Mouse (Mus musculus) neural tube, embryonic 13.5 days (tissue): ENCODE results near the gene Cd22. TPM values are rescaled to one million over a fixed set of nuclear protein-coding genes. Genes with fewer than 3 reads are reported as not detected.

Experiments used
- ATAC-seq: fragments of 200-750 bp; cut with Nextera tagmentation; 2 replicates; pipeline ENCODE4 v1.8.0; 2017; ENCODE audit warnings: low read depth, mild to moderate bottlenecking, moderate TSS enrichment, moderate library complexity
- H3K27ac ChIP-seq: fragments of 300-500 bp; sonication (generic); replicated peaks from 2 replicates; pipeline ENCODE4 v1.5.1; 2015; ENCODE audit warnings: moderate library complexity, mild to moderate bottlenecking, inconsistent platforms
- H3K27me3 ChIP-seq: fragments of 300-500 bp; sonication (generic); 2 replicates; pipeline ENCODE4 v1.6.1; 2015; ENCODE audit warnings: mild to moderate bottlenecking, inconsistent platforms
- H3K36me3 ChIP-seq: fragments of 300-500 bp; sonication (generic); 2 replicates; pipeline ENCODE4 v1.6.1; 2015; ENCODE audit warnings: mild to moderate bottlenecking, inconsistent platforms
- H3K4me1 ChIP-seq: fragments of 300-500 bp; sonication (generic); replicated peaks from 2 replicates; pipeline ENCODE4 v1.6.1; 2015; ENCODE audit warnings: inconsistent platforms
- H3K4me2 ChIP-seq: fragments of 300-500 bp; sonication (generic); 2 replicates; pipeline ENCODE4 v1.6.1; 2015; ENCODE audit warnings: inconsistent platforms, mild to moderate bottlenecking, moderate library complexity
- H3K4me3 ChIP-seq: fragments of 300-500 bp; sonication (generic); 2 replicates; pipeline ENCODE4 v1.5.1; 2015; ENCODE audit warnings: mild to moderate bottlenecking, inconsistent platforms
- H3K9ac ChIP-seq: fragments of 300-500 bp; sonication (generic); 2 replicates; pipeline ENCODE4 v1.6.1; 2015; ENCODE audit warnings: moderate library complexity, mild to moderate bottlenecking, inconsistent platforms
- H3K9me3 ChIP-seq: fragments of 300-500 bp; sonication (generic); 2 replicates; pipeline ENCODE4 v1.6.1; 2016; ENCODE audit warnings: inconsistent platforms
- WGBS: fragments of 180-500 bp; shearing (Covaris S2); methylation state at CpG from one replicate; pipeline ENCODE4 v1.1.7; 2015; 5-methylcytosine and 5-hydroxymethylcytosine counted together
- polyA plus RNA-seq: library from polyadenylated mRNA; unstranded; fragments of >200 nt; fragmentation: Nextera tagmentation; extraction: Ambion mirVana; gene quantifications from 2 replicates; pipeline ENCODE4 v1.2.1, GENCODE M21; 2015

Cd22 gene
- polyA plus RNA-seq, 1 experiment from 2014 or later: 0.43 TPM

GRCm38 (mm10) chr7:30895217-30895616, 15.1 kb upstream of the Cd22 start:
- H3K4me2 ChIP-seq: no peak overlapping the region
- no peaks in the 10 kb centered on the region for H3K36me3 ChIP-seq
- no peak overlapping the region for H3K9ac ChIP-seq

GRCm38 (mm10) chr7:30892515-30892914, 12.4 kb upstream of the Cd22 start:
- Histone ChIP-seq H3K4me1 (no peaks in the 10 kb centered on the region), H3K9ac (no peak overlapping the region), H3K4me3 (no peak overlapping the region), H3K27ac (no peak overlapping the region), H3K9me3 (no peaks in the 10 kb centered on the region), H3K4me2 (no peak overlapping the region), H3K36me3 (no peaks in the 10 kb centered on the region), H3K27me3 (no peaks in the 10 kb centered on the region)
- no peak for ATAC-seq
- 67% methylated on average over 3 of the region's 3 CpGs for WGBS

More at GRCm38 (mm10) chr7:30895217-30895616, 15.1 kb upstream of the Cd22 start:
- no peak overlapping the region for H3K27ac ChIP-seq
- 94% methylated on average over 3 of the region's 3 CpGs for WGBS
- H3K4me3 ChIP-seq: no peak overlapping the region
- H3K9me3 ChIP-seq: no peaks in the 10 kb centered on the region
- no peak for ATAC-seq
- H3K27me3 ChIP-seq: no peaks in the 10 kb centered on the region
- H3K4me1 ChIP-seq: no peaks in the 10 kb centered on the region

DNA sequence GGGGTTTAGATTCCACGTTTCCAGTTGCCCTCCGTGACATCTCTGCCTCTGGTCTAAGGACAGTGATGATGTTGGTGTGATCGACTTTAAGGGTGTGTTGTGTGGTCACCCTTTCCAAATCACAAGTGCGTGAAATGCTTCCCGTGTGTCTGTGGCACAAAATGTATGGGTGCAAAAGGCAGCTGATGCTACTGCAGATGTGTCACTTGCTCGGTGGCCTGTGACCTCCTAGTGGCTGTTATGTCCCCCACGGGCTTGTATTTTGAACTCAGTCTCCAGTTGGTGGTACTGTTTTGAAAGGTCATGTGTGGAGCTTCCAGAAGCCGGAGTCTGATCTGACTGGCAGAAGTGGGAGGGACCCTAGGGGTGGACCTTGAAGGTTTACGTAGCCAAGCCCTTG, 11.6 kb upstream of the Cd22 start:
- Histone ChIP-seq H3K27me3 (no peaks in the 10 kb centered on the region), H3K4me1 (no peaks in the 10 kb centered on the region), H3K9ac (no peak overlapping the region), H3K4me3 (no peak overlapping the region), H3K36me3 (no peaks in the 10 kb centered on the region), H3K4me2 (no peak overlapping the region), H3K9me3 (no peaks in the 10 kb centered on the region), H3K27ac (no peak overlapping the region)
- 82% methylated on average over 9 of the region's 9 CpGs for WGBS
- no peak for ATAC-seq

- no peaks in the 10 kb centered on the region for H3K4me1 ChIP-seq
- no peak for ATAC-seq
- no peak overlapping the region for H3K9ac ChIP-seq
- no peaks in the 10 kb centered on the region for H3K27me3 ChIP-seq
- H3K36me3 ChIP-seq: no peaks in the 10 kb centered on the region
- H3K9me3 ChIP-seq: no peaks in the 10 kb centered on the region
- WGBS: 71% methylated on average over 2 of the region's 2 CpGs
- H3K4me2 ChIP-seq: no peak overlapping the region
- H3K4me3 ChIP-seq: no peak overlapping the region
- no peak overlapping the region for H3K27ac ChIP-seq
Measured at GRCm38 (mm10) chr7:30890681-30891080, 10.5 kb upstream of the Cd22 start.

GRCm38 (mm10) chr7:30888786-30889185, 8.6 kb upstream of the Cd22 start:
- no peaks in the 10 kb centered on the region for H3K36me3 ChIP-seq
- WGBS: 86% methylated on average over 7 of the region's 7 CpGs
- no peak overlapping the region for H3K27ac ChIP-seq
- no peaks in the 10 kb centered on the region for H3K9me3 ChIP-seq
- H3K4me3 ChIP-seq: no peak overlapping the region
- H3K4me1 ChIP-seq: no peaks in the 10 kb centered on the region
- H3K4me2 ChIP-seq: no peak overlapping the region
- no peaks in the 10 kb centered on the region for H3K27me3 ChIP-seq
- no peak overlapping the region for H3K9ac ChIP-seq
- ATAC-seq: no peak

DNA sequence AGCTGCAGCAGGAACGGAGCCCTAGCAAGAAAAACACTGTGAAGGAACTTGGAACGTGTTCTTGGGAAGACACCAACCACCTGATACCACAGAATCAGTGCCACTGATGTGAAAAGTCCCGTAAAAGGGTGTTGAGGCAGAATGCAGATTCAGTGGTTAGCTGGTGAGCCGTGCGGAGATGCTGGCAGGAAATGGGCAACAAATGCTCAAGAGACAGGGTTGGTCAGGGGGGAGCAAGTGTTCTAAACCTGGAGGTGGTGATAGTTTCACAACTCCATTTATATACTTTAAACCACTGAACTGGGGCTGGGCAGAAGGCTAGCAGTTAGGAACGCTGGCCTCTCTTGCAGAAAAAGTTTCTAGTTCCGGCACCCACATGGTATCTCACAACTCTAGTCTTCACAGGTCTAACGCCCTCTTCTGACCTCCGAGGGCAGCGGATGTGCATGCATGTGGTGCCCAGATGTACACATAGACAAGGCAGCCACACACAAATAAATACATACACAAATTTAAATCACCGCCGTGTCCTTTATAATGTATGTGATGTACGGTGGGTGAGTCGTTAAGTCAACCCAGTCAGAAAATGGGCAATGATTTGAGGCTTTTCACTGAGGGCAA, 7.5 kb upstream of the Cd22 start:
- no peak overlapping the region for H3K27ac ChIP-seq
- no peak overlapping the region for H3K4me2 ChIP-seq
- no peak overlapping the region for H3K4me3 ChIP-seq
- no peaks in the 10 kb centered on the region for H3K36me3 ChIP-seq
- H3K27me3 ChIP-seq: no peaks in the 10 kb centered on the region
- no peak overlapping the region for H3K9ac ChIP-seq
- no peaks in the 10 kb centered on the region for H3K4me1 ChIP-seq
- WGBS: 84% methylated on average over 14 of the region's 14 CpGs
- no peaks in the 10 kb centered on the region for H3K9me3 ChIP-seq
- ATAC-seq: no peak

- H3K27ac ChIP-seq: no peak overlapping the region
- no peak overlapping the region for H3K4me2 ChIP-seq
- H3K9ac ChIP-seq: no peak overlapping the region
- H3K27me3 ChIP-seq: no peaks in the 10 kb centered on the region
- H3K9me3 ChIP-seq: no peaks in the 10 kb centered on the region
- no peaks in the 10 kb centered on the region for H3K36me3 ChIP-seq
- WGBS: 90% methylated on average over 4 of the region's 4 CpGs
- H3K4me3 ChIP-seq: no peak overlapping the region
- no peaks in the 10 kb centered on the region for H3K4me1 ChIP-seq
- no peak for ATAC-seq
Measured at GRCm38 (mm10) chr7:30886852-30887251, 6.7 kb upstream of the Cd22 start.

DNA sequence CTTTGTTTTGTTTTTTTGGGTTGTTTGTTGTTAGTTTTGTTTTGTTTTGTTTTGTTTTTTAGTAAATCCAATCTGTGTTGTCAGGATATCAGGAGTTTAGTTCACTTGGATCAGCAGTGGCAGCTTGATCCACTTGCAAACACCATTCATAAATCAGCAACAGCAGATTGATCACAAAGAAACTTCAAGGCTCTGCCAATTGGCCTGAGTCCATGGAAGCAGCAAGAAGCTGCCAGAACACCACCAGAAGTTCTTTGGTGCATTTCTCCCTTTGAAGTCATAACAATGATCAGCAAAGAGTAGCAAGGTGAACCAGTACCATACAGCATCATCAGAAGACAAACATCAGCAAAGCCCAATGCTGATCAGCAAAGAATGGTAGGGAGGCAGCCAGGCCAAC, 3.9 kb upstream of the Cd22 start:
- Histone ChIP-seq H3K4me2 (no peak overlapping the region), H3K27me3 (no peaks in the 10 kb centered on the region), H3K9ac (no peak overlapping the region), H3K4me3 (no peak overlapping the region), H3K9me3 (no peaks in the 10 kb centered on the region), H3K36me3 (no peaks in the 10 kb centered on the region), H3K27ac (no peak overlapping the region), H3K4me1 (no peaks in the 10 kb centered on the region)
- ATAC-seq: no peak

DNA sequence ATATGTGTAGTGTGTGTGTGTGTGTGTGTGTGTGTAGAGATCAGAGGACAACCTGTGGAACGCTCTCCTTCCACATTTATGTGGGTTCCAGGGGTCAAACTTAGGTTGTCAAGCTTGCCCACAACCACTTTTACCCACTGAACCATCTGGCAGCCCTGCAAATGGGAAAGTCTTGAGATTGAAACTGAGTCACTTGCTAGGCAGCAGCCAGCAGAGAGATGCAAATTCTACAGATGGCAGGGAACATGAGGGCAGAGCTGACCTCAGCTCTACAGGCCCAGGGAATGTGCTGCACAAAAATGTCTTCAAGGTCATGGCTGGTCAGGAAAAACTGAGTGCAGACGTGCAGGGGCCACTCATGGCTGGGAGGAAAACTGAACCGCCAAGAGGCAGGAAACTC, 1.2 kb upstream of the Cd22 start:
- Histone ChIP-seq H3K27ac (no peak overlapping the region), H3K9ac (no peak overlapping the region), H3K4me2 (no peak overlapping the region), H3K27me3 (no peaks in the 10 kb centered on the region), H3K9me3 (no peaks in the 10 kb centered on the region), H3K4me1 (no peaks in the 10 kb centered on the region), H3K36me3 (no peaks in the 10 kb centered on the region), H3K4me3 (no peak overlapping the region)
- no peak for ATAC-seq
- WGBS: 94% methylated on average over 3 of the region's 3 CpGs

DNA sequence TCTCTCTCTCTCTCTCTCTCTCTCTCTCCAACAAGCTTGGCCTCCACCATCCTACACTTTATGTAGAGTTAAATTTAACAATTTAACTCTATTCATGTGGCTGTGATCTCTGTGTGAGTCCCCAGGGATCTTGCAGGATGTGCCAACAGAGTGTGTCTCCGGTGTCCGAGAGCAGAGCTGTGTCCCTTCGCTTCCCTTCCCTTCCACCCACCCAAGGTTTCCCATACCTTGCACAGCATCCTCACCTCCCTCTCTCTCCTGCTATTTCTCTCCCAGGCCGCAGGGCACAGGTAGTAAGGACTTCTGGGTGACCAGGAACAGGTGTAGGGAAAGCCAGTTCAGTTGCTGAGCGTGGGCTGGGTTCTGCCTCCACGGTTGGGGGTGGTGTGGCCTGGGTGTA, 1.2 kb downstream of the Cd22 start:
- Histone ChIP-seq H3K9ac (no peak overlapping the region), H3K9me3 (no peaks in the 10 kb centered on the region), H3K4me1 (no peaks in the 10 kb centered on the region), H3K36me3 (no peaks in the 10 kb centered on the region), H3K4me2 (no peak overlapping the region), H3K27ac (no peak overlapping the region), H3K4me3 (no peak overlapping the region), H3K27me3 (no peaks in the 10 kb centered on the region)
- no peak for ATAC-seq
- WGBS: 75% methylated on average over 6 of the region's 6 CpGs

DNA sequence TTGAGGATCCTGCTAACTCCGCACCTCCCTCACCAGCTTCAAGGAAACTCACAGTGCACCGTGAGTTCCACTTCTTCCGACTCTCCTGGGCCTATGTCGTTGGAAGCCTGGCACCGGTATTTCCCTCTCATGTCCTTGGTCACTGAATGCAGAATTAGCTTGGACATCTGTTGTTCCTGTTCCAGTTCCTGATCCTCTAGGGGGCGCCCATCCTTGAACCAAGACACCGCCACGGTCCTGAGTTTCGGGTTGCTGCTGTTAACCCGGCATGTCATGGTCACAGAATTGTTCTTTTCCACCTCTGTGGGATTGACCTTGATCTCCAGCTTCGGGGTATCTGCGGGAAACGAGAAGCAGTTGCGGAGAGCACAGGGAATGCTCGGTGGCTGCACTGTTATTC, 7.1 kb downstream of the Cd22 start:
- 0 out of 2 replicates have a peak, but pooled peaks cover 3% of the 10 kb centered on the region for H3K27me3 ChIP-seq
- no peak for ATAC-seq
- WGBS: 29% methylated on average over 15 of the region's 15 CpGs
- no peaks in the 10 kb centered on the region for H3K4me1 ChIP-seq
- no peak overlapping the region for H3K27ac ChIP-seq
- no peak overlapping the region for H3K4me3 ChIP-seq
- peak overlapping the region; percentile 41 for H3K4me2 ChIP-seq
- no peak overlapping the region for H3K9ac ChIP-seq
- no peaks in the 10 kb centered on the region for H3K9me3 ChIP-seq
- no peaks in the 10 kb centered on the region for H3K36me3 ChIP-seq

DNA sequence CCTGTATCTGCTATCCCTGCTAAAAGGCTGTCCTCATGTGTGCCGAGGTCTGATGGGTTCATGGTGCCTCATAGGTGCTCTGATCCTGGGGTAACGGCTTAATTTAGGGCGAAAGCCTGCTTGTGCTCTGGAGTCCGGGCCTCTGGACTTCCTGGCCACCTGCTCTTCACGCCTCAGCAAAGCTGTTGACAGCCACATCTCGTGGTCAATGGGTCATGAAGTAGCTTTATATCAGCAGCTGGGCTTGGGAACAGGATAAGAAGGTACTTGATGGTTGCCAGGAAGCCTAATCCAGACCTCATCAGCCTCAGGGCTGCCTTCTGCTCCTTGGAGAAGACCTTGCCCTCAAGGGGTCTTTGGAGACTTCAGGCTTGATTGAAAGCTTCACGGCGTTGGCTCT, 16.8 kb downstream of the Cd22 start:
- no peak for ATAC-seq
- Histone ChIP-seq H3K27ac (no peak overlapping the region), H3K4me1 (no peaks in the 10 kb centered on the region), H3K9me3 (no peaks in the 10 kb centered on the region), H3K36me3 (no peaks in the 10 kb centered on the region), H3K4me3 (no peak overlapping the region), H3K9ac (no peak overlapping the region), H3K27me3 (no peaks in the 10 kb centered on the region), H3K4me2 (no peak overlapping the region)
- 77% methylated on average over 8 of the region's 8 CpGs for WGBS

DNA sequence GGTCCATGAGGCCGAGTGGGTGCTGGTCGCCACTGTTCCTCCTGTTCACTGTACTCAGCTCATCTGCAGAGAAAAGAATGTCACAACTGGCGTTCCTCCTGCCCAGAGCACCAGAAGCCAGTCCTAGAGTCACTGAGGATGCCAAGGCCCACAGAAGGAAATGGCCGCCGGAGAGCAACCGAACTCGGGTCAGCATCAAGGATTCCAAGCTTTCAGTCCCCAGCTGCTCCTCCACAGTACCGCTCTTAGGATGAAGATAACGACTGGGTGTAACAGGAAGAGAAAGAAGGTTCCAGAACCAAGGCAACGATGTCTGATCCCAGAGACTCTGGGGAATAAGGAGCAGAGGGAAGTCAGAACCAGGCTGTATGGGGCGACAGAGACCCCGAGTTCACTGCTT, 18.7 kb downstream of the Cd22 start, which contains the start of gene Ffar1:
Gene Ffar1 (minus strand): TSS at position 101 of the 400 bp plus-strand sequence.
- no peak within 1 kb of the TSS for H3K27ac ChIP-seq
- no peak within 1 kb of the TSS for H3K4me3 ChIP-seq
- WGBS: 91% methylated on average over 12 of the region's 12 CpGs
- no peaks in the 10 kb centered on the region for H3K36me3 ChIP-seq
- H3K4me1 ChIP-seq: no peaks in the 10 kb centered on the region
- no peak within 1 kb of the TSS for H3K4me2 ChIP-seq
- no peaks in the 10 kb centered on the region for H3K9me3 ChIP-seq
- 0 out of 2 replicates have a peak within 1 kb of the TSS, but pooled peaks have one; percentile 31 for H3K9ac ChIP-seq
- no peaks in the 10 kb centered on the region; the same call in 1 of the 2 replicates for H3K27me3 ChIP-seq
- ATAC-seq: no peak
